Mouse (Mus musculus): ENCODE measurements around the gene Gm45785. TPM values are rescaled to one million over a fixed set of nuclear protein-coding genes. Genes with fewer than 3 reads are reported as not detected.
A peak's percentile ranks its signal among the peaks of the same experiment; 100 is the strongest.

Gm45785 gene
- polyA plus RNA-seq, 1 experiment from 2014 or later, result not detected

DNA sequence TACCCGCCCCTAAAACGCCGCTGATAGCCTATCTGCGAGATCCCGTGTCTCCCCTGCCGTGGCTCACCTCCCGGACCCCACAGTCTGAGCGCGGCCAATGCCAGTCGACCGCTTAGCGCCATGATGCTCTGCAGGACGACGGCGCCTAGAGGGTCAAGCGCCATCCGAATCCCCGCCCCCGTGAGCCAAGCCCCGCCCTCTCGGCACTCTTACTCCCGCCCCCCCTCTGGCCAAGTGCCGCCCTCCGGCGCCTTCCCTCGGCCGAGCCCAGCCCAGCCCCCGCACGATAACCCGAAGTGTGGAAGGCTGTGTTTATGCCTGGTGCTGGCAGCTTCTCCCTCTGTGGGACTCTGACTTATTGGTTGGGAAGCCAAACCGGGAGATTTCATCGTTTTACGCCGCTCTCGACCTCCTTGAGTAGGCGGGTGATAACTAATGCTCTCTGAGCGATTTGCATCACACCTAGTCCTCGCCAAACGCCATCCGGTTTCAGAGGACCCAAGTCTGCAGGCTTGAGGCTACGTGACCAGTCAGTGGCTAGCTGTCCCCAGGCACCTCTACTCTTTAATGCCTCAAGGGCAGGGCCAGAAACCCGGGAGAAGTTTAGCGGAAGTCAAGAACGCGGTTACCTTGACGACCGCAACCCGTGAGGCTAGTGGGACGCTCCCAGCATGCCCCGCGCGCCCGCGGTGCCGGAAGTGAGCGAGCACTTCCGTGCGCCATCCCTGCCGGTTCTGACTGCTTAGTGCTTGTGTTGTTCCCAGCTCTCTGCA is 25.8 kb upstream of the Gm45785 start, which contains the start of the genes Psmd13 and Sirt3:
TSS of gene Psmd13 (plus strand) at position 273 of the 773 bp plus-strand sequence.
TSS of gene Sirt3 (minus strand) at position 614 of the 773 bp plus-strand sequence.
- Histone ChIP-seq H3K4me3 (peak within 1 kb of the TSS; percentile 84), H3K4me1 (peaks cover 19% of the 10 kb centered on the region), H3K27ac (peak within 1 kb of the TSS; percentile 94), H3K4me2 (peak within 1 kb of the TSS; percentile 86), H3K36me3 (peaks cover 12% of the 10 kb centered on the region; the same call in 1 of the 2 replicates), H3K9ac (peak within 1 kb of the TSS; percentile 83), H3K27me3 (no peaks in the 10 kb centered on the region), H3K9me3 (no peaks in the 10 kb centered on the region)
- under 1% methylated on average over 59 of the region's 59 CpGs for WGBS
- ATAC-seq (ENCODE audit: borderline replicate concordance, extremely low read depth, low FRiP score, low TSS enrichment), result peak; percentile 97

DNA sequence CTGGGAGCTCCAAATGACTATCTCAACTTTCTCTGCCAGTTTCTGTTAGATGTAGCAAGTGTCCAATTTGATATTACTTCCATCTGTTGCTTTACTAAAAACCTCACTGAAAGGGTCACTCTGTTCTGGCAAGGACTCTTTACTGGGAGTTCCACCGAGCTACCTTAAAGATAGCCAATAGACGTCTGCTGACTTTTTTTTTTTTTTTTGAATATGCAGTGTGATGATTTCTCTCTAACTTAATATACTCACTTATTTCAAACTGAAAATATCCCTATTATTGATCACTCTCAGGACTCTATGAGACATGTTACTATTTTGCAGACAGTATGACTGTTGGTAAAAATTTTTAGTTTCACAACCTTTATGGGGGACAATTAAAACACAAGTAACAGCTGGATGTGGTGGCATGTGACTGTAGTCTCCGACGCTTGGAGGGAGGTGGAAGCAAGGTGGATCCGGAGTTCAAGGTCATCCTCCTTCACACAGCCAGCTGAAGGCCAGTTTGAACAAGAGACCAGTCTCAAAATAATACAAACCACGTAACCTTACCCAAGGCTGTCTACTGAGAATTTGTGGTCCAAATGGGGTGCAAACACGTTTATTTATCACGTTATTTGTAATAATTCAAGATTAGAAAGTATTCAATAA is 24.9 kb upstream of the Gm45785 start:
- peak overlapping the region; percentile 86 for H3K4me2 ChIP-seq
- 12% methylated on average over 8 of the region's 8 CpGs for WGBS
- H3K27ac ChIP-seq, result no peak overlapping the region
- peak overlapping the region; percentile 83 for H3K9ac ChIP-seq
- H3K9me3 ChIP-seq, result no peaks in the 10 kb centered on the region
- H3K27me3 ChIP-seq, result no peaks in the 10 kb centered on the region
- H3K36me3 ChIP-seq, result 0 out of 2 replicates have a peak, but pooled peaks cover 5% of the 10 kb centered on the region
- ATAC-seq (ENCODE audit: borderline replicate concordance, extremely low read depth, low FRiP score, low TSS enrichment), result no peak
- peak overlapping the region; percentile 84 for H3K4me3 ChIP-seq
- H3K4me1 ChIP-seq, result peaks cover 19% of the 10 kb centered on the region

DNA sequence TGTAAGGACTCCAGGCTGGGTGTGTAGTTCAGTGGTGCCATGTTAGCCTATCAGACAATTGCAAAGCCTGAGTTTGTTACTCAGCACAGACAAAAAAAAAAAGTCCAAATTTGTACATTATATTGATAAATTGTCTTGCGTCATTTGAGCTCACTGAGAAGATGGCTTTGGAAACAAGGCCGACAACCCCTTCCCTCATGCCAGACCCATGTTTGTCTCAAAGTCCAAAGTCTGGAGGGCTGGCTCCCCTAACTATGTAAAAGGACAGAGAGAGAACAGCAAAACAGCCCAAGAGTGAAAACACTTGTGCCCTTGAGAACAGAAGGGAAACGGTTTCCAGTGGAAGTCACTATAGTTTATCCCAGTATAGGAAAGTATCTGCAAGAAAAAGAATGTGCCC is 24.3 kb upstream of the Gm45785 start:
- WGBS, result 79% methylated on average over 3 of the region's 3 CpGs
- no peak overlapping the region for H3K27ac ChIP-seq

DNA sequence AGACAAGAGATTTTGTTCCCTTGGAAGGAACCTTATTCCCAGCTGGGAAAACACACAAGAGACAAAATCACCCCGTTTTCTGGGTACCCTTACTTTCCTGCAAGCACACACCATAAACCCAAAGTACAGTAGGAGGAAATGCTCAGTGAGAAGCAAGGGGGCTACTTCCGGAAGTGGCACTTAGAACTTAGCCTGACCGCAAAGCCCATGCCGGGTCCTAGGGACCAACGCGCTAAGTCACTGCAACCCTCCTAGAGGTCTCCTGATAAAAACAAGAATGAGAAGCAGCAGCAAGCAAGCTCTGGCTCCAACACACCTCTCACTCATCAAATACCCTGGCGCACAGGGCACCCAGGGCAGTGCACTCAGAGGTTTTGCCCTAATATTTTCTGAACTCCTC is 23.2 kb upstream of the Gm45785 start:
- Histone ChIP-seq H3K9ac (no peak overlapping the region), H3K4me2 (no peak overlapping the region), H3K27ac (no peak overlapping the region), H3K4me3 (no peak overlapping the region), H3K27me3 (no peaks in the 10 kb centered on the region), H3K36me3 (0 out of 2 replicates have a peak, but pooled peaks cover 4% of the 10 kb centered on the region), H3K9me3 (no peaks in the 10 kb centered on the region), H3K4me1 (peaks cover 19% of the 10 kb centered on the region)
- 83% methylated on average over 7 of the region's 7 CpGs for WGBS
- ATAC-seq (ENCODE audit: borderline replicate concordance, extremely low read depth, low FRiP score, low TSS enrichment), result no peak

More for the DNA sequence above, 24.3 kb upstream of the Gm45785 start:
- H3K4me3 ChIP-seq, result no peak overlapping the region
- ATAC-seq (ENCODE audit: borderline replicate concordance, extremely low read depth, low FRiP score, low TSS enrichment), result no peak
- peaks cover 19% of the 10 kb centered on the region for H3K4me1 ChIP-seq
- no peaks in the 10 kb centered on the region for H3K27me3 ChIP-seq
- 0 out of 2 replicates have a peak, but pooled peaks cover 4% of the 10 kb centered on the region for H3K36me3 ChIP-seq
- peak overlapping the region; percentile 86 for H3K4me2 ChIP-seq
- no peak overlapping the region for H3K9ac ChIP-seq
- H3K9me3 ChIP-seq, result no peaks in the 10 kb centered on the region

DNA sequence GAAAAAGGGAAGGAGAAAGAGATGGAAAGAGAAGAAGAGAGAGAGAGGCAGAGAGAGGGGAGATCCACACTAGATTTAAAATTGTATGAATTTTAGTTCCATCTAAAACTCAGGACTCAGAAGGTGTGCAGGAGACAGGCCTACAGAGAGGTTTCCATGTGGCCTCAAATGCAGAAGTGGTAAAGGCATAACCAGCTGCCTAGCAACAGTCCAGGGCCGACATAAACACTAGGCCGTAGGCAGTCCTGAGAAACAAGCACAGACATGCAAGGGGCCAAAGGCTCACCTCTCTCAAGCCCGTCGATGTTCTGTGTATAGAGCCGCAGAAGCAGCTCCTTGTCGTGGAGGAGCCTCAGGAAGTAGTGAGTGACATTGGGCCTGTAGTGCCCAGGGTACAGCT is 21.2 kb upstream of the Gm45785 start:
- 78% methylated on average over 6 of the region's 6 CpGs for whole genome bisulfite sequencing
- Histone ChIP-seq H3K9ac (no peak overlapping the region), H3K4me1 (peaks cover 9% of the 10 kb centered on the region), H3K36me3 (0 out of 2 replicates have a peak, but pooled peaks cover 4% of the 10 kb centered on the region), H3K9me3 (no peaks in the 10 kb centered on the region), H3K27ac (no peak overlapping the region), H3K4me2 (no peak overlapping the region), H3K27me3 (no peaks in the 10 kb centered on the region), H3K4me3 (no peak overlapping the region)
- no peak for ATAC-seq (ENCODE audit: borderline replicate concordance, extremely low read depth, low FRiP score, low TSS enrichment)

DNA sequence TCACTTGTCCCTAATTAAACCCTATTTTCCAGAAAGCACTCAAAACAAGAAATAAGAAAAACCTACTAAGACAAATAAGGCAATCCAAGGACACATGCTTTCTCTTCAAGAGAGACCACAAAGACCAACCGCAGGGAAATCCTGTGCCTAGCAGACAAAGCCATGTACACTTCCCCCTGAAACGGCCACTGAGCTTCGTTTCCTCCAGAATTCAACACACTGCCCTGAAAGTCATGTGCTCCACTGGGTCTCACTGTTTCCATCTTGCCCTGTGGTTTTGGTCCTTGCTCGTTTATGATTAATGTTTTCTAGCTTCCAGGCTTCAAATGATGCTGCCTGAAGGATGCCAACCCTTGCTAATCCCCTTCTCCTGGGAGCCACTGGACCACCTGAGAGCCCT is 18.1 kb upstream of the Gm45785 start:
- no peak for ATAC-seq (ENCODE audit: borderline replicate concordance, extremely low read depth, low FRiP score, low TSS enrichment)
- Histone ChIP-seq H3K9ac (no peak overlapping the region), H3K4me1 (no peaks in the 10 kb centered on the region), H3K27me3 (no peaks in the 10 kb centered on the region), H3K27ac (no peak overlapping the region), H3K9me3 (no peaks in the 10 kb centered on the region), H3K4me3 (no peak overlapping the region), H3K4me2 (no peak overlapping the region), H3K36me3 (0 out of 2 replicates have a peak, but pooled peaks cover 7% of the 10 kb centered on the region)
- WGBS, result 81% methylated on average over 4 of the region's 4 CpGs

DNA sequence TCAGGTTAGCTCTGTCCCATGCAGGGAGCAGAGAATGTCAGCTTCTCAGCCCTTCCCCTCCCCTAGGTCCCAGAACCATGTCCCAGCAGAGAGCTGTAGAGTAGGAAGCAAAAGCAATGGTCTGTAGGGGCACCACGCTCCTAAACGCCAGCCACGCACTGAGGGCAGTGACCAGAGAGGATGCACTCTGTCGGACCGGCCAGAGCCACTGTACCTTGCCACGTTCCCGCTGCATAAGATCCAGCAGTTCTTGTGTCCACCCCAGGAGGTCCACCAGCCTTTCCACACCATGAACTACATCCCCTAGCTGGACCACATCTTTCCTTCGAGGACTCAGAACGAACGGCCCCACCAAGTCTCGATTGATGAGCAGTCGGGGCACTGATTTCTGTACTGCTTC is 8.6 kb upstream of the Gm45785 start:
- no peak overlapping the region for H3K27ac ChIP-seq
- ATAC-seq (ENCODE audit: borderline replicate concordance, extremely low read depth, low FRiP score, low TSS enrichment), result no peak
- H3K9me3 ChIP-seq, result no peaks in the 10 kb centered on the region
- 85% methylated on average over 12 of the region's 12 CpGs for WGBS
- H3K9ac ChIP-seq, result no peak overlapping the region
- no peaks in the 10 kb centered on the region for H3K27me3 ChIP-seq
- H3K4me1 ChIP-seq, result no peaks in the 10 kb centered on the region
- H3K4me2 ChIP-seq, result no peak overlapping the region
- no peak overlapping the region for H3K4me3 ChIP-seq
- peaks cover 51% of the 10 kb centered on the region for H3K36me3 ChIP-seq

DNA sequence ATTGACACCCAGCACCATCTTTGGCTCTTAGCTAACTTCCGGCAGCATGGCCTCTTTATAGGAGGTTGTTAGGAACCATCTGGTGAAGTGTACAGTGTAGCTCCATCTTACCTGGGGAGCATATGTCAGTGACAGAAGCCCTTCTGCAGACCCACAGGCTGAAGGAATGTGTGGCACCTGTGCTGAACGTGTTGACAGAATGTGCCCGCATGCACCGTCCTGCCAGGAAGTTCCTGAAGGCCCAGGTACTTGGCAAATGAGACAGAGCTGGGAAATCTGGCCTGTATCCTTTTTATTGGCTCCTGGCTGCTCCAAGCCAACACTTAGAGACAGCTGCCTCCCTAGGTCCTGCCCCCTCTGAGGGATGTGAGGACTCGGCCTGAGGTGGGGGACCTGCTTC is 4.6 kb upstream of the Gm45785 start:
- Histone ChIP-seq H3K9ac (no peak overlapping the region), H3K4me2 (no peak overlapping the region), H3K4me3 (no peak overlapping the region), H3K9me3 (no peaks in the 10 kb centered on the region), H3K27ac (no peak overlapping the region), H3K27me3 (no peaks in the 10 kb centered on the region), H3K36me3 (peaks cover 57% of the 10 kb centered on the region), H3K4me1 (peaks cover 14% of the 10 kb centered on the region)
- 78% methylated on average over 5 of the region's 5 CpGs for WGBS
- ATAC-seq (ENCODE audit: borderline replicate concordance, extremely low read depth, low FRiP score, low TSS enrichment), result no peak

DNA sequence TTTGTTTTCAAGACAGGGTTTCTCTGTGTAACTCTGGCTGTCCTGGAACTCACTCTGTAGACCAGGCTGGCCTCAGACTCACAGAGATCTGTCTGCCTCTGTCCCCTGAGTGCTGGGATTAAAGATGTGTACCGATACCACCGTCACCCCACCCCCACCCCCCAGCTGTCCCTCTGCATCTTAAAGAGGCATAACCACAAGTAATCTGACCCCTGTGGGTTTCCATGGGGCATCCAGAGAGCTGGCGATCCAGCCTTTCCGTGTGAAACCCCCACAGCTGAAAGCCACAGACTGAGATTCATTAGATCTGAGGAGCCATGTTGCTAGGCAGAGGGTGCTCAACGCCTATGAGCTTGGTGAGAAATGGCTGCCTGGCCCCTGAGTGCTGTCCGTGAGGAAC is 3.9 kb upstream of the Gm45785 start:
- 71% methylated on average over 6 of the region's 6 CpGs for WGBS
- no peaks in the 10 kb centered on the region for H3K9me3 ChIP-seq
- no peak overlapping the region for H3K4me2 ChIP-seq
- no peak overlapping the region for H3K4me3 ChIP-seq
- H3K36me3 ChIP-seq, result peaks cover 55% of the 10 kb centered on the region
- H3K9ac ChIP-seq, result no peak overlapping the region
- no peak for ATAC-seq (ENCODE audit: borderline replicate concordance, extremely low read depth, low FRiP score, low TSS enrichment)
- H3K27ac ChIP-seq, result no peak overlapping the region
- H3K27me3 ChIP-seq, result no peaks in the 10 kb centered on the region
- peaks cover 21% of the 10 kb centered on the region for H3K4me1 ChIP-seq

DNA sequence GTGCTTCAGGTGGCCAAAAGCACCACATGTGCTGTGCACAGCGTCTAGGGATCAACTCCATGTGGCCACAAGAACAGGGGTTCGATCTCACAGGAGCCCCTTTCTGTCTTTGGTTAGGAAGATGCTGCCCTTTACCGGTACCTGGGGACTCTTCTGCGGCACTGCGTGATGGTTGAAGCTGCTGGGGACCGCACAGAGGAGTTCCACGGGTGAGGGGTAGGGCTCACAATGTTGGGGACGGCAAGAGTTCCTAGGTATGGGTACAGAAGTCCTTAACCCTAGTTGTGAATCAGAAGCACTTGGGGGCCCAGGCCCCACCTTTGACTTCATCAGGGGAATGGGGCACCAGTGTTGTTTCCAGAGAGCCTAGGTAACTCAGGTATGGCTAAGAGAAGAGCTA is 2.6 kb upstream of the Gm45785 start:
- H3K4me2 ChIP-seq, result peak overlapping the region; percentile 95
- no peak overlapping the region for H3K27ac ChIP-seq
- 89% methylated on average over 8 of the region's 8 CpGs for WGBS
- H3K9me3 ChIP-seq, result no peaks in the 10 kb centered on the region
- H3K4me3 ChIP-seq, result peak overlapping the region; percentile 68
- H3K9ac ChIP-seq, result 0 out of 2 replicates have a peak overlapping the region, but pooled peaks have one; percentile 74
- H3K36me3 ChIP-seq, result peaks cover 52% of the 10 kb centered on the region
- H3K27me3 ChIP-seq, result no peaks in the 10 kb centered on the region
- ATAC-seq (ENCODE audit: borderline replicate concordance, extremely low read depth, low FRiP score, low TSS enrichment), result no peak
- peaks cover 25% of the 10 kb centered on the region for H3K4me1 ChIP-seq

DNA sequence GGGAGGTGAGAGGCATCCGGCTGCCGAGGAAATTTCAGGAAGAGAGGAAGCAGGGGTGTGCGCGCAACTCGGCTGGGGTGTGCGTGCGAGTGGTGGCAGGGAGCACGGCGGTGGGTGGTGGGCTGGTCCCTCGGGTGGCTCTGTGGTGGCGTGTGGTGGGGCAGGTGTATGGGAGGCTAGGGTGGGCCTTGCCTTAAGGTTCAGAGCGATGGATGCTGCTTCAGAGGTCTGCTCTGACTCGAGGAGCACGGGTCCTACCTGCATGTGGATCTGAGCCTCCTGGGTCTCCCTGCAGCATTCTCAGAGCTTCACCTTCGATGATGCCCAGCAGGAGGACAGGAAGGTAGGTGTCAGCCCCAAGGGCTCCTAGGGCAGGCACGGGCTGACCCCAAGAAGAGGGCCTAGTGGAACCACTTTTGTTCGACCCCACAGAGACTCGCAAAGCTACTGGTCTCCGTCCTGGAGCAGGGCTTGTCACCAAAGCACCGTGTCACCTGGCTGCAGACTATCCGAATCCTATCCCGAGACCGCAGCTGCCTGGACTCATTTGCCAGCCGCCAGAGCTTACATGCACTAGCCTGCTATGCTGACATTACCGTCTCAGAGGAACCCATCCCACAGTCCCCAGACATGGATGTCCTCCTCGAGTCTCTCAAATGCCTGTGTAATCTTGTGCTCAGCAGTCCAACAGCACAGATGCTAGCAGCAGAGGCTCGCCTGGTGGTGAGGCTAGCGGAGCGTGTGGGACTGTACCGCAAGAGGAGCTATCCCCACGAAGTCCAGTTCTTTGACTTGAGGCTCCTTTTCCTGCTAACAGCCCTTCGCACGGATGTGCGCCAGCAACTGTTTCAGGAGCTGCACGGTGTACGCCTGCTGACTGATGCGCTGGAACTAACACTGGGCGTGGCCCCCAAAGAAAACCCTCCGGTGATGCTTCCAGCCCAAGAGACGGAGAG is 1.7 kb upstream of the Gm45785 start, which contains the start of gene Bet1l:
TSS of gene Bet1l (minus strand) at position 28 of the 956 bp plus-strand sequence.
- Histone ChIP-seq H3K27ac (peak within 1 kb of the TSS; percentile 92), H3K9me3 (no peaks in the 10 kb centered on the region), H3K4me2 (peak within 1 kb of the TSS; percentile 95), H3K4me3 (peak within 1 kb of the TSS; percentile 68), H3K4me1 (peaks cover 25% of the 10 kb centered on the region), H3K9ac (peak within 1 kb of the TSS; percentile 74), H3K36me3 (peaks cover 53% of the 10 kb centered on the region), H3K27me3 (no peaks in the 10 kb centered on the region)
- WGBS, result 32% methylated on average over 40 of the region's 40 CpGs
- peak; percentile 28 for ATAC-seq (ENCODE audit: borderline replicate concordance, extremely low read depth, low FRiP score, low TSS enrichment)

Measured in lung, embryonic 15.5 days (tissue).